Mouse (Mus musculus): ENCODE measurements around the gene Rbms1.

DNA sequence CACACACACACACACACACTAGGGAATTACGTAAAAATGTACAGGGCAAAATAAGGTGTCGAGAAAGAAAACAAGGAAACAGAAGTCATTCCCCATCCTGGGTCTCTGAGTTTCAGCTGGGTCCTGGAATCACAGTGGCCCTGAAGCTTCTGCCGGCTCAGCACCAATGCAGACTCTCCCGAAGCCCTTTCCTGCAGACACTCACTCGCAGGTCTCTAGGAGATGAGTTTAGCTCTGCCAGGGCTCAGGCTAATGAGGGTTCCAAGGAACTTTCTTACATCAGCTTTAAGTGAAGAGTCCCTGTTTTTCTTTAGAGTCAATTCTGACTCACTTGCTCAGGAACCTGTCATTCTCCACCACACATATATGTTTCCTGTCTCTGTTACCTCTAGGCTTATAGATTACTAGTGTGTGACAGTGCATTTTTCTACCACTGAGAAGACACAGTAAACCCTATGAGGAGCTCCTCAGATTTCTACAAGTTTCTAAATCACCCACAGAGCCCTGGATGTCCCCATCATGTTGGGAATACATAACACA lies 98.7 kb downstream of the Rbms1 start:
- TF ChIP-seq POLR2A (IDR thresholded peaks at IDR 0.05; ENCODE audit: low read depth, low read length): no peak
- no peak for TF ChIP-seq CTCF (IDR thresholded peaks at IDR 0.05; ENCODE audit: extremely low read depth, insufficient read depth, insufficient read length, insufficient replicate concordance)
